Mouse (Mus musculus): ENCODE data around the gene Atoh8. TPM values are rescaled to one million over a fixed set of nuclear protein-coding genes. Genes with fewer than 3 reads are reported as not detected.

Atoh8 gene
- polyA plus RNA-seq (2015; fragmentation: Nextera tagmentation; extraction: Ambion mirVana) = 3.9 and 4.7 TPM in 2 replicates

GRCm38 (mm10) chr6:72235098-72235806 is at the start of gene Atoh8:
Gene Atoh8 (minus strand): TSS chr6:72235577.
- peak within 1 kb of the TSS; percentile 65 for H3K9ac ChIP-seq (ENCODE audit: low read depth, low read length)
- ATAC-seq = peak; percentile 43
- peak within 1 kb of the TSS; percentile 8; the same call in 1 of the 2 replicates for H3K27ac ChIP-seq (ENCODE audit: low read depth, low read length)
- H3K36me3 ChIP-seq (ENCODE audit: control insufficient read depth, insufficient read depth, low read length) = no peaks in the 10 kb centered on the region
- WGBS = under 1% methylated on average over 65 of the region's 68 CpGs
- peak within 1 kb of the TSS; percentile 61 for H3K4me3 ChIP-seq (ENCODE audit: low read length)
- H3K27me3 ChIP-seq (replicated peaks; ENCODE audit: control insufficient read depth, insufficient read depth, low read length) = peaks cover 32% of the 10 kb centered on the region
- H3K4me1 ChIP-seq (ENCODE audit: control insufficient read depth, insufficient read depth, low read depth, low read length) = peaks cover 31% of the 10 kb centered on the region
- H3K9me3 ChIP-seq (ENCODE audit: control insufficient read depth, low read length) = no peaks in the 10 kb centered on the region
- peak within 1 kb of the TSS; percentile 100 for H3K4me2 ChIP-seq (ENCODE audit: low read length)

- no peak overlapping the region for H3K4me2 ChIP-seq (ENCODE audit: low read length)
- no peaks in the 10 kb centered on the region for H3K9me3 ChIP-seq (ENCODE audit: control insufficient read depth, low read length)
- ATAC-seq = no peak
- 26% methylated on average over 4 of the region's 4 CpGs for WGBS
- no peaks in the 10 kb centered on the region for H3K36me3 ChIP-seq (ENCODE audit: control insufficient read depth, insufficient read depth, low read length)
- no peak overlapping the region for H3K27ac ChIP-seq (ENCODE audit: low read depth, low read length)
- no peak overlapping the region for H3K4me3 ChIP-seq (ENCODE audit: low read length)
- no peak overlapping the region for H3K9ac ChIP-seq (ENCODE audit: low read depth, low read length)
- H3K4me1 ChIP-seq (ENCODE audit: control insufficient read depth, insufficient read depth, low read depth, low read length) = no peaks in the 10 kb centered on the region
- no peaks in the 10 kb centered on the region for H3K27me3 ChIP-seq (replicated peaks; ENCODE audit: control insufficient read depth, insufficient read depth, low read length)
Observed at GRCm38 (mm10) chr6:72283914-72284313, 48.5 kb upstream of the Atoh8 start.

- ATAC-seq = no peak
- Histone ChIP-seq H3K4me2 (ENCODE audit: low read length) (no peak overlapping the region), H3K36me3 (ENCODE audit: control insufficient read depth, insufficient read depth, low read length) (no peaks in the 10 kb centered on the region), H3K27ac (ENCODE audit: low read depth, low read length) (no peak overlapping the region), H3K4me3 (ENCODE audit: low read length) (no peak overlapping the region), H3K4me1 (ENCODE audit: control insufficient read depth, insufficient read depth, low read depth, low read length) (no peaks in the 10 kb centered on the region), H3K9me3 (ENCODE audit: control insufficient read depth, low read length) (no peaks in the 10 kb centered on the region), H3K9ac (ENCODE audit: low read depth, low read length) (no peak overlapping the region), H3K27me3 (replicated peaks; ENCODE audit: control insufficient read depth, insufficient read depth, low read length) (no peaks in the 10 kb centered on the region)
- 76% methylated on average over 7 of the region's 7 CpGs for WGBS
Observed at GRCm38 (mm10) chr6:72280410-72280998, 45.1 kb upstream of the Atoh8 start.

- ATAC-seq = no peak
- WGBS = 93% methylated on average over 7 of the region's 7 CpGs
- Histone ChIP-seq H3K9me3 (ENCODE audit: control insufficient read depth, low read length) (no peaks in the 10 kb centered on the region), H3K27ac (ENCODE audit: low read depth, low read length) (no peak overlapping the region), H3K4me3 (ENCODE audit: low read length) (no peak overlapping the region), H3K36me3 (ENCODE audit: control insufficient read depth, insufficient read depth, low read length) (no peaks in the 10 kb centered on the region), H3K27me3 (replicated peaks; ENCODE audit: control insufficient read depth, insufficient read depth, low read length) (no peaks in the 10 kb centered on the region), H3K9ac (ENCODE audit: low read depth, low read length) (no peak overlapping the region), H3K4me1 (ENCODE audit: control insufficient read depth, insufficient read depth, low read depth, low read length) (no peaks in the 10 kb centered on the region), H3K4me2 (ENCODE audit: low read length) (no peak overlapping the region)
Observed at GRCm38 (mm10) chr6:72279505-72279904, 44.1 kb upstream of the Atoh8 start.

GRCm38 (mm10) chr6:72278835-72279234 is 43.5 kb upstream of the Atoh8 start:
- Histone ChIP-seq H3K4me2 (ENCODE audit: low read length) (no peak overlapping the region), H3K27ac (ENCODE audit: low read depth, low read length) (no peak overlapping the region), H3K9me3 (ENCODE audit: control insufficient read depth, low read length) (no peaks in the 10 kb centered on the region), H3K4me1 (ENCODE audit: control insufficient read depth, insufficient read depth, low read depth, low read length) (no peaks in the 10 kb centered on the region), H3K9ac (ENCODE audit: low read depth, low read length) (no peak overlapping the region), H3K4me3 (ENCODE audit: low read length) (no peak overlapping the region), H3K27me3 (replicated peaks; ENCODE audit: control insufficient read depth, insufficient read depth, low read length) (no peaks in the 10 kb centered on the region), H3K36me3 (ENCODE audit: control insufficient read depth, insufficient read depth, low read length) (no peaks in the 10 kb centered on the region)
- WGBS = 77% methylated on average over 4 of the region's 4 CpGs
- ATAC-seq = no peak

GRCm38 (mm10) chr6:72277508-72278166 is 42.3 kb upstream of the Atoh8 start:
- Histone ChIP-seq H3K4me3 (ENCODE audit: low read length) (no peak overlapping the region), H3K9ac (ENCODE audit: low read depth, low read length) (no peak overlapping the region), H3K27ac (ENCODE audit: low read depth, low read length) (no peak overlapping the region), H3K36me3 (ENCODE audit: control insufficient read depth, insufficient read depth, low read length) (no peaks in the 10 kb centered on the region), H3K4me2 (ENCODE audit: low read length) (no peak overlapping the region), H3K9me3 (ENCODE audit: control insufficient read depth, low read length) (no peaks in the 10 kb centered on the region), H3K4me1 (ENCODE audit: control insufficient read depth, insufficient read depth, low read depth, low read length) (no peaks in the 10 kb centered on the region), H3K27me3 (replicated peaks; ENCODE audit: control insufficient read depth, insufficient read depth, low read length) (no peaks in the 10 kb centered on the region)
- WGBS = 86% methylated on average over 9 of the region's 9 CpGs
- peak; percentile 14; the same call in 1 of the 2 replicates for ATAC-seq

- no peak overlapping the region for H3K9ac ChIP-seq (ENCODE audit: low read depth, low read length)
- no peaks in the 10 kb centered on the region for H3K9me3 ChIP-seq (ENCODE audit: control insufficient read depth, low read length)
- H3K27ac ChIP-seq (ENCODE audit: low read depth, low read length) = no peak overlapping the region
- ATAC-seq = peak; percentile 30
- H3K4me1 ChIP-seq (ENCODE audit: control insufficient read depth, insufficient read depth, low read depth, low read length) = no peaks in the 10 kb centered on the region
- no peaks in the 10 kb centered on the region for H3K36me3 ChIP-seq (ENCODE audit: control insufficient read depth, insufficient read depth, low read length)
- H3K27me3 ChIP-seq (replicated peaks; ENCODE audit: control insufficient read depth, insufficient read depth, low read length) = no peaks in the 10 kb centered on the region
- no peak overlapping the region for H3K4me2 ChIP-seq (ENCODE audit: low read length)
- H3K4me3 ChIP-seq (ENCODE audit: low read length) = no peak overlapping the region
- WGBS = 84% methylated on average over 13 of the region's 13 CpGs
Observed at GRCm38 (mm10) chr6:72276972-72277441, 41.6 kb upstream of the Atoh8 start.

- ATAC-seq = no peak
- 94% methylated on average over 6 of the region's 6 CpGs for WGBS
Observed at GRCm38 (mm10) chr6:72276141-72276540, 40.8 kb upstream of the Atoh8 start.

GRCm38 (mm10) chr6:72275527-72275926 is 40.1 kb upstream of the Atoh8 start:
- H3K4me1 ChIP-seq (ENCODE audit: control insufficient read depth, insufficient read depth, low read depth, low read length) = no peaks in the 10 kb centered on the region
- no peak overlapping the region for H3K4me3 ChIP-seq (ENCODE audit: low read length)
- ATAC-seq = no peak
- no peaks in the 10 kb centered on the region for H3K36me3 ChIP-seq (ENCODE audit: control insufficient read depth, insufficient read depth, low read length)
- no peaks in the 10 kb centered on the region for H3K9me3 ChIP-seq (ENCODE audit: control insufficient read depth, low read length)
- no peaks in the 10 kb centered on the region for H3K27me3 ChIP-seq (replicated peaks; ENCODE audit: control insufficient read depth, insufficient read depth, low read length)
- 82% methylated on average over 4 of the region's 4 CpGs for WGBS
- no peak overlapping the region for H3K27ac ChIP-seq (ENCODE audit: low read depth, low read length)
- no peak overlapping the region for H3K4me2 ChIP-seq (ENCODE audit: low read length)
- H3K9ac ChIP-seq (ENCODE audit: low read depth, low read length) = no peak overlapping the region

More at GRCm38 (mm10) chr6:72276141-72276540, 40.8 kb upstream of the Atoh8 start:
- no peak overlapping the region for H3K4me2 ChIP-seq (ENCODE audit: low read length)
- H3K4me1 ChIP-seq (ENCODE audit: control insufficient read depth, insufficient read depth, low read depth, low read length) = no peaks in the 10 kb centered on the region
- no peaks in the 10 kb centered on the region for H3K36me3 ChIP-seq (ENCODE audit: control insufficient read depth, insufficient read depth, low read length)
- H3K9me3 ChIP-seq (ENCODE audit: control insufficient read depth, low read length) = no peaks in the 10 kb centered on the region
- no peak overlapping the region for H3K27ac ChIP-seq (ENCODE audit: low read depth, low read length)
- H3K27me3 ChIP-seq (replicated peaks; ENCODE audit: control insufficient read depth, insufficient read depth, low read length) = no peaks in the 10 kb centered on the region
- H3K9ac ChIP-seq (ENCODE audit: low read depth, low read length) = no peak overlapping the region
- no peak overlapping the region for H3K4me3 ChIP-seq (ENCODE audit: low read length)
